Mouse (Mus musculus): ENCODE measurements at regions not wholly inside any gene's neighbourhood (a gene's known extent, or its start where the extent isn't known, plus 50 kb on each side); places are given as distances from the start of the nearest gene placed in this dataset.

DNA sequence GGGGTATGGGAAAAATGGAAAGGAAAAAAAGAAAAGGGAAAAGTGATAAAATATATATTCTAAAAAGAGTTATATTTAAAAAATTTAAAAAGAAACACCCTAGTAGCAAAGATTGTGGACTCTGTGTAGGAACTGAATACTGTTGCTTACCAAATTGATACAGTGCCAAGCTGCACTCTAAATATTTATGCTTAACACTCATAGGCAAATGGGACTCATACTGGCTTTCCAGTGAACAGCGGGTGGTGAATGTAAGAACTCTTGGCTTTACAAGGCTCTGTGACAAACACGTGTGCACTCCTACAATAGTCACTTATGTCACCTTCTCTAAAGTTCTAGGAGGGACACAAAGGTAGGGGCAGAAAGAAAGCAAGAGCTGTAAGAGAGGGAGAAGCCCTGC, 1320.8 kb downstream of the Gsdmc2 start:
- TF ChIP-seq CTCF (IDR thresholded peaks at IDR 0.05 in 2 of 3, conservative IDR thresholded peaks at IDR 0.05 in 1 of 3; ENCODE audit: control insufficient read depth in 1 of 3, insufficient read depth in 1 of 3, low read depth in 2 of 3, low read length in 3 of 3, poor library complexity in 1 of 3, severe bottlenecking in 1 of 3) (no peak), HCFC1 (IDR thresholded peaks at IDR 0.05; ENCODE audit: low read depth, low read length) (no peak), NELFE (IDR thresholded peaks at IDR 0.05; ENCODE audit: low read depth, low read length) (no peak), POLR2A (IDR thresholded peaks at IDR 0.05; ENCODE audit: control insufficient read depth in 1 of 2, insufficient read depth in 1 of 2, low read depth in 1 of 2, low read length in 2 of 2, poor library complexity in 1 of 2) (no peak), MAX (IDR thresholded peaks at IDR 0.05; ENCODE audit: low read length) (no peak), E2F4 (IDR thresholded peaks at IDR 0.05; ENCODE audit: borderline replicate concordance, low read depth, low read length) (no peak), JUND (IDR thresholded peaks at IDR 0.05; ENCODE audit: low read depth, low read length) (no peak), ETS1 (IDR thresholded peaks at IDR 0.05; ENCODE audit: low read depth, low read length) (no peak), ZMIZ1 (IDR thresholded peaks at IDR 0.05; ENCODE audit: low read depth, low read length) (no peak), EP300 (IDR thresholded peaks at IDR 0.05; ENCODE audit: low read depth in 1 of 2, low read length in 2 of 2) (no peak), KAT2A (conservative IDR thresholded peaks at IDR 0.05; ENCODE audit: low read depth, low read length) (no peak)
